Mouse (Mus musculus) embryonic facial prominence, embryonic 14.5 days (tissue): ENCODE results near the gene Wipi2. TPM values are rescaled to one million over a fixed set of nuclear protein-coding genes. Genes with fewer than 3 reads are reported as not detected.
A peak's percentile ranks its signal among the peaks of the same experiment; 100 is the strongest.

ENCODE experiments used
- ATAC-seq: fragments of 200-750 bp; cut with Nextera tagmentation; 2 replicates; pipeline ENCODE4 v1.8.0; 2017; ENCODE audit warnings: low read depth, moderate number of reproducible peaks, moderate TSS enrichment
- DNase-seq: peaks from one replicate; pipeline ENCODE4 v3.0.0-alpha.2; 2015; ENCODE audit warnings: low spot score
- H3K27ac ChIP-seq: fragments of 300-500 bp; sonication (generic); replicated peaks from 2 replicates; pipeline ENCODE4 v1.5.1; 2014; ENCODE audit warnings: low read depth, mild to moderate bottlenecking, low read length, moderate library complexity
- H3K27me3 ChIP-seq: fragments of 300-500 bp; sonication (generic); replicated peaks from 2 replicates; pipeline ENCODE4 v1.6.1; 2014; ENCODE audit warnings: low read length; ENCODE audit not compliant: control insufficient read depth, insufficient read depth
- H3K36me3 ChIP-seq: fragments of 300-500 bp; sonication (generic); 2 replicates; pipeline ENCODE4 v1.6.1; 2014; ENCODE audit warnings: low read length, mixed read lengths; ENCODE audit not compliant: control insufficient read depth, insufficient read depth
- H3K4me1 ChIP-seq: fragments of 300-500 bp; sonication (generic); 2 replicates; pipeline ENCODE4 v1.6.1; 2014; ENCODE audit warnings: antibody characterized with exemption, low read length; ENCODE audit not compliant: control insufficient read depth, insufficient read depth
- H3K4me2 ChIP-seq: fragments of 300-500 bp; sonication (generic); 2 replicates; pipeline ENCODE4 v1.6.1; 2014; ENCODE audit warnings: low read depth, mild to moderate bottlenecking, low read length, moderate library complexity, mixed read lengths
- H3K4me3 ChIP-seq: fragments of 300-500 bp; sonication (generic); 2 replicates; pipeline ENCODE4 v1.5.1; 2014; ENCODE audit warnings: low read depth, mild to moderate bottlenecking, low read length
- H3K9ac ChIP-seq: fragments of 300-500 bp; sonication (generic); 2 replicates; pipeline ENCODE4 v1.6.1; 2014; ENCODE audit warnings: low read depth, mild to moderate bottlenecking, low read length, moderate library complexity, mixed read lengths
- H3K9me3 ChIP-seq: fragments of 300-500 bp; sonication (generic); 2 replicates; pipeline ENCODE4 v1.6.1; 2016; ENCODE audit warnings: low read length; ENCODE audit not compliant: control insufficient read depth
- WGBS: fragments of 180-500 bp; shearing (Covaris S2); extraction: QIAGEN DNeasy Blood & Tissue Kit; methylation state at CpG from one replicate; pipeline ENCODE4 v1.1.7; 2014; 5-methylcytosine and 5-hydroxymethylcytosine counted together
- polyA plus RNA-seq: library from polyadenylated mRNA; unstranded; fragments of >200 nt; fragmentation: Nextera tagmentation; extraction: Ambion mirVana; gene quantifications from 2 replicates; pipeline ENCODE4 v1.2.1, GENCODE M21; 2014

Wipi2 gene
- polyA plus RNA-seq, 1 experiment from 2014 or later: 43.8 TPM

DNA sequence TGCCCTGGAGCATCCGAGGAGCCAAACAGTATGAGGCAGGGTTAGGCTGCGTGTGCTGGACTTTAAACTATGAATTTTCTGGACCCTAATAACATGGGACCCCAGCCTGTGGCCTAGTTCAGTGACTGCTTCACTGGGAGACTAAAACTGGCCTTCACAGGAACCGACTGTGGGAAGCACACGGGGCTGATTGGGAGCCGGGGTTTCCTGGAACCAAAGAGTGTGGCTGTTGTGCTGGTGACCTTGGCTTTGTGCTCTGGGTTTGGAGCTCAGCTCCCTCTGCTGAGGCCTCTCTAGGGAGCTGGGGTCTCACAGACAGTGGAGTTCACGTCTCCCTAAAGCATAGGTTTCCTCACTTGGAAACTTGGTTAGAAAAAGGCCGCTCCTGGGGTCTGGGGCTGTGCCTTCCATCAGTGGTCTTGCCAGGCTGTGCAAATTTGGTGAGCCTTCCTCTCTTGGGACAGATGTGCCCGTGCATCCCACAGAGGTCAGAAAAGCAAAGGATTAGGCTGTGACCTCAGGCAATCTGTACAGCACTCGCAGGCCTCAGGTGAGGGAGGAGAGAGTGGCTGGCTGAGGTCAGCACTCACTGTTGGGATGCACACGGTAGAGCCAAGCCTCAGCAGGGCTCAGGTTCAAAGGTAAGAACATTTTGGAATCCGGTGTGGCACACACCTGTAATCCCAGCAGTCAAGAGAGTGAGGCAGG, 41.2 kb downstream of the Wipi2 start:
- Histone ChIP-seq H3K27ac (no peak overlapping the region), H3K27me3 (no peaks in the 10 kb centered on the region), H3K36me3 (peaks cover 67% of the 10 kb centered on the region), H3K9ac (no peak overlapping the region), H3K4me2 (no peak overlapping the region), H3K4me3 (no peak overlapping the region), H3K4me1 (no peaks in the 10 kb centered on the region), H3K9me3 (no peaks in the 10 kb centered on the region)
- ATAC-seq: no peak
- WGBS: 78% methylated on average over 11 of the region's 11 CpGs
- DNase-seq: no peak

DNA sequence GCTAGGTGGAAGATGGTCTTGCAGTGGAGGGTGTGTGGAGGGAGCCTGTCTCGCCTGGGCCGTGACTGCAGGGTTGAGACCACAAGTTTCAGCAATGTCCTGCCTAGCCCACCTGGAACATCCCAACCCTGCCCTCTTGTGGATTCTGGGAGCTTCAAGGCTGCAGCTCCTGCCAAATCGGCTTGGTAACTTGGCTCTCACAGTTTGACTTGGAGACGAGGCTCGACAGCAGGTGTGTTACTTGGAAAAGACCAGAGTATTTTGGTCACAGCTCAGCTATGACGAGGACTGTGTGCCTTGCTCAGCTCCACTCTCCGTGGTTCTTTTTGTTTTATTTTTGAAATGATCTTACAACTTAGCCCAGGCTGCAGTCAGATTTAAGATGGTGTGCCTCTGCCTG, 42.2 kb downstream of the Wipi2 start:
- 66% methylated on average over 7 of the region's 7 CpGs for WGBS
- ATAC-seq: no peak
- Histone ChIP-seq H3K9me3 (no peaks in the 10 kb centered on the region), H3K27me3 (no peaks in the 10 kb centered on the region), H3K4me3 (no peak overlapping the region), H3K4me2 (no peak overlapping the region), H3K36me3 (peaks cover 56% of the 10 kb centered on the region), H3K27ac (no peak overlapping the region), H3K4me1 (no peaks in the 10 kb centered on the region), H3K9ac (no peak overlapping the region)
- DNase-seq: no peak

DNA sequence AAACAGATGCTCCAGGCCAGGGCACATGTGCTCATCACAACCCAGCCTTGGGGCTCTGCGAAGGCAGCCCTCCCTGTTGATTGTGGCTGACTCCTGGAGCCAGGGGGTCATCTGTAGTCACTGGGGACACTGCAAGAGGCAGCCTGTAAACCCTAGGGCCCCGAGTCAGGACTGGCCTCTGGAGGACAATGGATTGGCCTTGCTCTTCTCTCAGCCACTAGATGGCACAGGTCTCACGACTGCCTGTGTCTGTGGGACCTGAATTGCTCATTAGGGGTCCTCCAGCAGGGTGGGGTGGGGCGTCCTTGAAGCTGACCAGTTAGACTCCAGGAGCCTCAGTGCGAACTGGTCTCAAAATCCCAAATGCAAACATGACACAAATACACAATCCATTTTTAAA, 45.6 kb downstream of the Wipi2 start:
- Histone ChIP-seq H3K4me1 (no peaks in the 10 kb centered on the region), H3K27me3 (no peaks in the 10 kb centered on the region), H3K36me3 (peaks cover 25% of the 10 kb centered on the region), H3K4me2 (no peak overlapping the region), H3K4me3 (no peak overlapping the region), H3K9ac (no peak overlapping the region), H3K9me3 (no peaks in the 10 kb centered on the region), H3K27ac (no peak overlapping the region)
- ATAC-seq: peak; percentile 44; the same call in 1 of the 2 replicates
- DNase-seq: peak; percentile 31
- WGBS: 32% methylated on average over 5 of the region's 5 CpGs

DNA sequence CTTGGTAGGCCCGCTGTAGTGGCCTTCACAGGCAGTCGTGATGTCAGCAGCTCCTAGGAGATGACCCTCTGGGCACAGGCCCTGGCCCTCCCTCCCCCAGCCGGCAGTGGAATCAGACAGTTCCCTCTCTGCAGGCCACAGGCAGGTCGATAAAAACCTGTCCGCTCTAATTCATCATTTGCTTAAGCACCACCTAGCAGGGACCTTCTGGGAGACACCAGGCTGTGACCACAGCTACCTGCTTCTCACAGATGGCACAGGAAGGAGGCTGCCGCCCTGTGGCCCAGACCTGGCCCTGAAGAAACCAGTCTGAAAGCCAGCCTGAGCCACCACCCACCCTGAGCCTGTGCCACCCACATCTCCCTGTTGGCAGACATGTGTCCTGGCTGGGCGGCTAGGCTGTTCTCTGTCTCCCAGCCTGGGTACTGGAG, 50.7 kb downstream of the Wipi2 start:
- Histone ChIP-seq H3K36me3 (no peaks in the 10 kb centered on the region), H3K4me1 (no peaks in the 10 kb centered on the region), H3K4me2 (no peak overlapping the region), H3K9me3 (0 out of 2 replicates have a peak, but pooled peaks cover 3% of the 10 kb centered on the region), H3K27me3 (no peaks in the 10 kb centered on the region), H3K4me3 (no peak overlapping the region), H3K27ac (no peak overlapping the region), H3K9ac (no peak overlapping the region)
- DNase-seq (no peak), ATAC-seq (no peak)
- 55% methylated on average over 7 of the region's 7 CpGs for WGBS

DNA sequence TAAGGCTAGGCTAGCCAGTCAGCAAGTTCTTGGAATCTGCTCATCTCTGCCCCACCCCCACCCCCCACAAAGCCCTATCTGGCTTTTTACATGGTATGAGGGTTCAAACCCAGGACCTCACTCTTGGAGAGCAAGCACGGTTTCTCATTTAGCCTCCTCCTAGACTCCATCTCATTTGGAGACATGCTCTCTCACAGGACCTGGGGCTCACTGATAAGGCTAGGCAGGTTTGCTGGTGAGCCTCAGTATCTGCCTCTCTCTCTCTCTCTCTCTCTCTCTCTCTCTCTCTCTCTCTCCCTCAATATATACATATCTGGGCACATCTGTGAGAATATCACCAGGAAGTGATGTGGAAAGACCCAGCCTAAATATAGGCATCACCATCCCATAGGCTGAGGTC, 51.6 kb downstream of the Wipi2 start:
- H3K4me1 ChIP-seq: no peaks in the 10 kb centered on the region
- H3K4me2 ChIP-seq: no peak overlapping the region
- 96% methylated on average over 1 of the region's 1 CpGs for WGBS
- no peaks in the 10 kb centered on the region for H3K36me3 ChIP-seq
- H3K4me3 ChIP-seq: no peak overlapping the region
- ATAC-seq (no peak), DNase-seq (no peak)
- no peak overlapping the region for H3K27ac ChIP-seq
- no peaks in the 10 kb centered on the region for H3K27me3 ChIP-seq
- H3K9me3 ChIP-seq: 0 out of 2 replicates have a peak, but pooled peaks cover 6% of the 10 kb centered on the region
- no peak overlapping the region for H3K9ac ChIP-seq

DNA sequence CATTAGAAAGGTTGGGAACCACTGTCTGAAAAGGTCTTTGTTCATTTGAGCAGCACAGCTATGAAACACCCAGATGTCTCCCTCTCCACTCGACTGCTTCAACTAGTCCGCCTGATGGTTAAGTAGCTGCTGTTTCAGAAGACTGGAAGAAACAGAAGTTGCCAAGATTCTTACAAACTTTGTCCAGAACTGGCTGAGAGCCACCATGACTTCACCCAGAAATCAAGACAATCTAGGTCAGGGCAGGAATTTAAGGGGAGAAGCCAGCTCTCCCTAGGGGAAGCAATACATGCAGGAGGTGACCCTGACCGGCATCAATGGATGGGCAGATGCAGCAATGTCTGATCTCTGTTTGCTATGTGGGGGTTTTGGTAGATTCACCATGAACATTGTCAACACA, 54.4 kb downstream of the Wipi2 start:
- no peak for ATAC-seq
- 83% methylated on average over 3 of the region's 3 CpGs for WGBS
- no peaks in the 10 kb centered on the region for H3K36me3 ChIP-seq
- H3K27ac ChIP-seq: no peak overlapping the region
- no peak for DNase-seq
- no peaks in the 10 kb centered on the region for H3K4me1 ChIP-seq
- H3K4me2 ChIP-seq: no peak overlapping the region
- 0 out of 2 replicates have a peak, but pooled peaks cover 6% of the 10 kb centered on the region for H3K9me3 ChIP-seq
- H3K9ac ChIP-seq: no peak overlapping the region
- H3K27me3 ChIP-seq: no peaks in the 10 kb centered on the region
- H3K4me3 ChIP-seq: no peak overlapping the region

DNA sequence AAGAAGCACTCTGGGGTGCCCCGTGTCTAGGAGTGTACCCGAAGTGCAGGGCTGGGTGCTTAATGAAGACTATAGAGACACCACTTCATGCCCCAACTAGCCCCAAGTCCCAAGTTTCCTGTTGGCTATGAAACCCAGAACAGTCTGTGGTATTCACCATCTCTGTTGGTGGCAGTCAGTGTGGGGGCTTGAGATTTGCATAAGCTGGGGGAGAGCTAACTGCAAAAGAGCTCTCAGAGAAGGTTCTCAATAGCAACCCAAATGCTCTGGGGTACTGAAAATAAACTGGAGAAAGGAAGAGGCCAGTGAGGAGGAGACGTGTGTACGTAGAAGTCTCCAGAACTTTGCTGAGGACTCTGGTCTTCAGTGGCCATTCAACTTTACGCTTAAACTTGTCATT, 55.0 kb downstream of the Wipi2 start:
- H3K4me3 ChIP-seq: no peak overlapping the region
- H3K9me3 ChIP-seq: 0 out of 2 replicates have a peak, but pooled peaks cover 6% of the 10 kb centered on the region
- no peaks in the 10 kb centered on the region for H3K4me1 ChIP-seq
- no peak overlapping the region for H3K27ac ChIP-seq
- 90% methylated on average over 5 of the region's 5 CpGs for WGBS
- no peak for DNase-seq
- no peaks in the 10 kb centered on the region for H3K36me3 ChIP-seq
- no peaks in the 10 kb centered on the region for H3K27me3 ChIP-seq
- H3K9ac ChIP-seq: no peak overlapping the region
- ATAC-seq: no peak
- no peak overlapping the region for H3K4me2 ChIP-seq

DNA sequence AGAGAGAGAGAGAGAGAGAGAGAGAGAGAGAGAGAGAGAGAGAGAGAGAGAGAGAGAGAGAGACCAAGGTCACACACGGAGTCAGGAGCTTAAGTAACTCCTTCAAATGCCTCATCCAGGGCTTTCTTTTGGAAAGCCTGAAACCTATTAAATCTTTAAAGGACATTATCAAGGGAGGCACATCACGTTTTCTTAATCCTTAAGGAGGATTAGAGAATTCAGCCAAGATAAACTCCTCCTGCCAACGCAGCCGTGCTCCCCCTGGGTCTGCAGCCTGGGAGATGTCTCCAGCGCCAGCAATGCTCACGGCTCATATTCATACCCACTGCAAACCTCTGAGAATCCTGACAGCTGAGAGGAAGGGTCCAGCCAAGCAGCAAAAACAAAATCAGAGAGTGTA, 61.4 kb downstream of the Wipi2 start:
- 29% methylated on average over 6 of the region's 6 CpGs for WGBS
- DNase-seq: no peak
- Histone ChIP-seq H3K4me2 (no peak overlapping the region), H3K27me3 (no peaks in the 10 kb centered on the region), H3K9me3 (no peaks in the 10 kb centered on the region), H3K4me1 (no peaks in the 10 kb centered on the region), H3K9ac (no peak overlapping the region), H3K27ac (no peak overlapping the region), H3K4me3 (no peak overlapping the region), H3K36me3 (no peaks in the 10 kb centered on the region)
- no peak for ATAC-seq

DNA sequence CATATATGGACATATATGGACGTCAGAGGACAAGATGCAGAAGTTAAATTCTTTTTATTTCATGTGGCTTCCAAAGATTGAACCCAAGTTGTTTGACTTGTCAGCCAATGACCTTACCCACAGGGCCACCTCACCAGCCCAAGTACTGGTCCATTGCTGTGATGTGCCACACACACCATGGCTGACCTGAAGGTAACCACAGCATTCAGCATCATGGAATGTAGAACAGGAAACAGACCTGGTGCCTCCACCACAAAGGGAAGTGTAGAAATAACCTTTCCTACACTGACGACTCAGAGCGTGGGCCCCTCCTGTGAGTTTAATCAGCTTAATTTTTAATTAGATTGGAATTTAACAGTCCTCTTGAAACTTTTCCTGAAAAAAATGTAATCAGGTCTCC, 62.8 kb downstream of the Wipi2 start:
- H3K4me1 ChIP-seq: no peaks in the 10 kb centered on the region
- ATAC-seq: no peak
- DNase-seq: no peak
- H3K4me3 ChIP-seq: no peak overlapping the region
- no peaks in the 10 kb centered on the region for H3K36me3 ChIP-seq
- no peak overlapping the region for H3K27ac ChIP-seq
- no peaks in the 10 kb centered on the region for H3K27me3 ChIP-seq
- WGBS: 81% methylated on average over 3 of the region's 3 CpGs
- no peaks in the 10 kb centered on the region for H3K9me3 ChIP-seq
- no peak overlapping the region for H3K9ac ChIP-seq
- no peak overlapping the region for H3K4me2 ChIP-seq
